ENCODE assay signal across 12 mouse cellular contexts in the genomic region with DNA sequence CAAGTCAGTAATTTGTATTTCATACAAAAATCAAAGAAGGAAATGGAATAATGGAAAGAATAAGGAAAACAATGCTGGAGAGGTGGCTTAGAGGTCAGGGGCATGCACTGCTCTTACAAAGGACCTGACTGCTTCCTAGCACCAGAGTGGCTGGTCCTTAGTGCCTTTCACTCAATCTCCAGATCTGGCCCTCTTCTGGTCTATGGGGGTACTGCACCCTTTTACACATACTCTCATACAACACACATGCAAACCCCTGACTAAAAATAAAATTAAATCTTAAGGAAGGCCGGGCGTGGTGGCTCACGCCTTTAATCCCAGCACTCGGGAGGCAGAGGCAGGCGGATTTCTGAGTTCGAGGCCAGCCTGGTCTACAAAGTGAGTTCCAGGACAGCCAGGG. TPM values are rescaled to one million over a fixed set of nuclear protein-coding genes. Genes with fewer than 3 reads are reported as not detected.
DNase-seq lines count a peak whose midpoint lies in the region; ATAC-seq and TF ChIP-seq lines count a peak whose summit lies in the region.
"Had no signal": no experiment of that assay in that cellular context is flagged by ENCODE, and none has a peak within 500 bp of the region (broad histone marks: within the 10 kb centered on the region; RNA-seq: fewer than 3 reads in every experiment).

No protein-coding gene starts in this region.

- 93% methylated on average over 6 of the region's 6 CpGs for WGBS in forebrain, embryonic 11.5 days
- 98% methylated on average over 6 of the region's 6 CpGs for WGBS in forebrain, embryonic 16.5 days
- 85% methylated on average over 6 of the region's 6 CpGs for WGBS in liver, postnatal 0 days (ENCODE audit: insufficient replicate concordance)
- 76% methylated on average over 6 of the region's 6 CpGs for WGBS in liver, embryonic 12.5 days (ENCODE audit: insufficient replicate concordance)

- DNase-seq in forebrain, embryonic 11.5 days (ENCODE audit: low spot score) = peak; percentile 56
- DNase-seq in liver, postnatal 0 days = no peak
- DNase-seq in Patski (ENCODE audit: low read depth, low spot score) = no peak
- no peak for DNase-seq in urinary bladder, postnatal 36 days (ENCODE audit: low spot score in 2 of 2)
- DNase-seq in frontal cortex, postnatal 36 days (ENCODE audit: low spot score in 2 of 2) = no peak
- DNase-seq: cerebellum, adult 9-11 months had no signal

- in situ Hi-C loops in Patski (cut with MboI; ENCODE audit: low pct_unique_long_range_greater_than_20kb) = no loop called here

- H3K9me3 ChIP-seq in forebrain, embryonic 11.5 days (ENCODE audit: control insufficient read depth, low read length) = no peaks in the 10 kb centered on the region
- H3K9me3 ChIP-seq in forebrain, embryonic 16.5 days (ENCODE audit: control insufficient read depth, low read length) = no peaks in the 10 kb centered on the region
- no peaks in the 10 kb centered on the region for H3K9me3 ChIP-seq in liver, postnatal 0 days (ENCODE audit: low read length)
- H3K9me3 ChIP-seq in liver, embryonic 12.5 days (replicated peaks) = no peaks in the 10 kb centered on the region
- H3K9me3 ChIP-seq: kidney, embryonic 15.5 days; liver, embryonic 15.5 days; neural tube, embryonic 13.5 days had no signal

- no peak overlapping the region for H3K27ac ChIP-seq in forebrain, embryonic 11.5 days (ENCODE audit: low read depth, low read length)
- H3K27ac ChIP-seq in forebrain, embryonic 16.5 days (ENCODE audit: low read length) = no peak overlapping the region
- H3K27ac ChIP-seq in liver, postnatal 0 days (ENCODE audit: low read depth) = no peak overlapping the region
- no peak overlapping the region for H3K27ac ChIP-seq in liver, embryonic 12.5 days
- H3K27ac ChIP-seq: kidney, embryonic 15.5 days; liver, embryonic 15.5 days; neural tube, embryonic 13.5 days had no signal

- ATAC-seq in forebrain, embryonic 11.5 days (replicated peaks; ENCODE audit: low FRiP score) = no peak
- no peak for ATAC-seq in forebrain, embryonic 16.5 days
- ATAC-seq in liver, postnatal 0 days = no peak
- no peak for ATAC-seq in liver, embryonic 12.5 days
- no peak for ATAC-seq in Patski
- ATAC-seq in megakaryocyte progenitor cell, adult 5-6 weeks (replicated peaks; ENCODE audit: poor library complexity) = peak; percentile 55; the same call in 1 of the 2 replicates

- CTCF ChIA-PET in Patski (lab: Charles Lee) = interaction anchor here (0.7 to 0.8 kb wide), 2 partner anchors 10 to 12 kb away, joined by 3 read pairs; no protein-coding TSS in a partner anchor

- TF ChIP-seq EP300 in liver, postnatal 0 days (IDR thresholded peaks at IDR 0.05; ENCODE audit: low read depth) = no peak

- H3K36me3 ChIP-seq in forebrain, embryonic 11.5 days (ENCODE audit: control insufficient read depth, insufficient read depth, low read length) = no peaks in the 10 kb centered on the region
- H3K36me3 ChIP-seq in forebrain, embryonic 16.5 days (ENCODE audit: control insufficient read depth, insufficient read depth) = no peaks in the 10 kb centered on the region
- no peaks in the 10 kb centered on the region for H3K36me3 ChIP-seq in liver, postnatal 0 days (replicated peaks; ENCODE audit: insufficient read depth, low read length)
- no peaks in the 10 kb centered on the region for H3K36me3 ChIP-seq in liver, embryonic 12.5 days
- H3K36me3 ChIP-seq: kidney, embryonic 15.5 days; liver, embryonic 15.5 days; neural tube, embryonic 13.5 days had no signal

- H3K27me3 ChIP-seq in forebrain, embryonic 11.5 days (ENCODE audit: control insufficient read depth, insufficient read depth, low read length) = no peaks in the 10 kb centered on the region
- H3K27me3 ChIP-seq in forebrain, embryonic 16.5 days (replicated peaks; ENCODE audit: control insufficient read depth, insufficient read depth, low read length) = no peaks in the 10 kb centered on the region
- no peaks in the 10 kb centered on the region for H3K27me3 ChIP-seq in liver, postnatal 0 days (ENCODE audit: insufficient read depth, low read length)
- H3K27me3 ChIP-seq in liver, embryonic 12.5 days (replicated peaks) = no peaks in the 10 kb centered on the region
- H3K27me3 ChIP-seq in Patski = no peaks in the 10 kb centered on the region
- H3K27me3 ChIP-seq: kidney, embryonic 15.5 days; liver, embryonic 15.5 days; neural tube, embryonic 13.5 days had no signal

- no peak overlapping the region for H3K9ac ChIP-seq in forebrain, embryonic 11.5 days (ENCODE audit: low read length)
- no peak overlapping the region for H3K9ac ChIP-seq in forebrain, embryonic 16.5 days (replicated peaks; ENCODE audit: low read depth, low read length)
- no peak overlapping the region for H3K9ac ChIP-seq in liver, postnatal 0 days (replicated peaks)
- no peak overlapping the region for H3K9ac ChIP-seq in liver, embryonic 12.5 days
- H3K9ac ChIP-seq: kidney, embryonic 15.5 days; liver, embryonic 15.5 days; neural tube, embryonic 13.5 days had no signal

- no peaks in the 10 kb centered on the region for H3K4me1 ChIP-seq in forebrain, embryonic 11.5 days (replicated peaks; ENCODE audit: control insufficient read depth, insufficient read depth, low read length)
- H3K4me1 ChIP-seq in forebrain, embryonic 16.5 days (replicated peaks; ENCODE audit: control insufficient read depth, insufficient read depth, low read length) = no peaks in the 10 kb centered on the region
- no peaks in the 10 kb centered on the region for H3K4me1 ChIP-seq in liver, postnatal 0 days (ENCODE audit: insufficient read depth)
- H3K4me1 ChIP-seq in liver, embryonic 12.5 days = no peaks in the 10 kb centered on the region
- H3K4me1 ChIP-seq: kidney, embryonic 15.5 days; liver, embryonic 15.5 days; neural tube, embryonic 13.5 days had no signal

- POLR2A ChIA-PET in Patski (lab: Charles Lee) = no interaction called here

- no peak overlapping the region for H3K4me2 ChIP-seq in forebrain, embryonic 11.5 days (ENCODE audit: low read depth, low read length, severe bottlenecking)
- no peak overlapping the region for H3K4me2 ChIP-seq in forebrain, embryonic 16.5 days (ENCODE audit: low read length)
- no peak overlapping the region for H3K4me2 ChIP-seq in liver, postnatal 0 days (ENCODE audit: low read depth, low read length)
- H3K4me2 ChIP-seq in liver, embryonic 12.5 days = no peak overlapping the region
- H3K4me2 ChIP-seq: kidney, embryonic 15.5 days; liver, embryonic 15.5 days; neural tube, embryonic 13.5 days had no signal

- peak; percentile 50 for TF ChIP-seq CTCF in liver, postnatal 0 days (IDR thresholded peaks at IDR 0.05; ENCODE audit: low read depth)
- peak; percentile 55 for TF ChIP-seq CTCF in Patski (IDR thresholded peaks at IDR 0.05)

- H3K4me3 ChIP-seq in forebrain, embryonic 11.5 days (ENCODE audit: low read depth, low read length) = no peak overlapping the region
- no peak overlapping the region for H3K4me3 ChIP-seq in forebrain, embryonic 16.5 days (replicated peaks; ENCODE audit: low read length)
- H3K4me3 ChIP-seq in liver, postnatal 0 days (ENCODE audit: low read depth, low read length) = no peak overlapping the region
- no peak overlapping the region for H3K4me3 ChIP-seq in liver, embryonic 12.5 days
- H3K4me3 ChIP-seq: kidney, embryonic 15.5 days; liver, embryonic 15.5 days; neural tube, embryonic 13.5 days had no signal

RNA-seq across cellular contexts. Expression of a gene that starts 34.1 kb away (rescaled TPM):
- 10.7 and 11.2 TPM in 2 replicates for polyA plus RNA-seq in forebrain, embryonic 11.5 days (2014; fragmentation: Nextera tagmentation; extraction: Ambion mirVana)
- polyA plus RNA-seq in forebrain, embryonic 16.5 days (2015; fragmentation: Nextera tagmentation; extraction: Ambion mirVana) = 21.5 and 22.7 TPM in 2 replicates
- polyA plus RNA-seq in liver, postnatal 0 days (2015; fragmentation: Nextera tagmentation; extraction: Ambion mirVana) = 7.7 and 10.3 TPM in 2 replicates
- polyA plus RNA-seq in liver, embryonic 12.5 days (2016; fragmentation: Nextera tagmentation; extraction: Ambion mirVana) = 4.5 and 5.2 TPM in 2 replicates
- 109 TPM for polyA plus RNA-seq in Patski (2021)
- total RNA-seq in megakaryocyte progenitor cell, adult 5-6 weeks (2015) = 0.30 TPM in 1 of 2 replicates, not detected in the other
- total RNA-seq in megakaryocyte progenitor cell, adult 5-6 weeks (2017) = 0.34 TPM in 1 of 2 replicates, not detected in the other
